Mouse (Mus musculus): ENCODE results near the gene Jun. TPM values are rescaled to one million over a fixed set of nuclear protein-coding genes. Genes with fewer than 3 reads are reported as not detected.

Gene Jun
- polyA plus RNA-seq, 1 experiment from 2014 or later, result 7.6 TPM

DNA sequence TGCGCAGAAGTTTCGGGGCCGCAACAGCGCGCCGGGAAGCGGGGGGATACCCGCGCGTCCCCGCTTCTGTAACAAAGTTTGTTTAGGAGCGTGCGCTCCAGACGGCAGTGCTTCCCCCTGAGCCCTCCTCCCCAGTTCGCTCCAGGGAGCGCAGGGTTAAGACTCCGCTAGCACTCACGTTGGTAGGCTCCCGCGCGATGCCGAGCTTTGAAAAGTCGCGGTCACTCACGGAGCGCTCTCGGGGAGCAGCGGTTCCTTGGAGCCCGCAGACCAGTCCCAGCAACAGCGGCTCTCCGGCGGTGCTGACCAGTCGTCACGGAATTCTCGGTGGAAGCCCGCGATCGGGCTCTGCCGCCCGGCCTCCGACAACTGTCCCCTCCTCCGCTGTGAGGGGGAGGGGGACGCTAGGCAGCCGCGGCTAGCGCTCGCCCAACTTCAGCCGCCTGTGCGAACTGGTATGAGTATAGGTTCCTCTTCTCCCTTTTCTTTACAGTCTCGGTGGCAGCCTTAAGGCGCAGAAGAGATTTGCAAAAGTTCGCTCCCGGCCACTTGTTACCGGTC is 631 bp downstream of the Jun start:
- no peaks in the 10 kb centered on the region for H3K36me3 ChIP-seq (replicated peaks)
- peak overlapping the region; percentile 82 for H3K4me2 ChIP-seq
- ATAC-seq (ENCODE audit: insufficient read depth), result peak; percentile 6; the same call in 1 of the 2 replicates
- peak overlapping the region; percentile 66 for H3K9ac ChIP-seq
- peak overlapping the region; percentile 86 for H3K27ac ChIP-seq (replicated peaks)
- under 1% methylated on average over 54 of the region's 54 CpGs for WGBS (ENCODE audit: insufficient replicate concordance)
- H3K27me3 ChIP-seq, result peaks cover 79% of the 10 kb centered on the region
- no peaks in the 10 kb centered on the region for H3K9me3 ChIP-seq (replicated peaks)
- H3K4me3 ChIP-seq (replicated peaks), result peak overlapping the region; percentile 62
- peaks cover 24% of the 10 kb centered on the region for H3K4me1 ChIP-seq (replicated peaks)

DNA sequence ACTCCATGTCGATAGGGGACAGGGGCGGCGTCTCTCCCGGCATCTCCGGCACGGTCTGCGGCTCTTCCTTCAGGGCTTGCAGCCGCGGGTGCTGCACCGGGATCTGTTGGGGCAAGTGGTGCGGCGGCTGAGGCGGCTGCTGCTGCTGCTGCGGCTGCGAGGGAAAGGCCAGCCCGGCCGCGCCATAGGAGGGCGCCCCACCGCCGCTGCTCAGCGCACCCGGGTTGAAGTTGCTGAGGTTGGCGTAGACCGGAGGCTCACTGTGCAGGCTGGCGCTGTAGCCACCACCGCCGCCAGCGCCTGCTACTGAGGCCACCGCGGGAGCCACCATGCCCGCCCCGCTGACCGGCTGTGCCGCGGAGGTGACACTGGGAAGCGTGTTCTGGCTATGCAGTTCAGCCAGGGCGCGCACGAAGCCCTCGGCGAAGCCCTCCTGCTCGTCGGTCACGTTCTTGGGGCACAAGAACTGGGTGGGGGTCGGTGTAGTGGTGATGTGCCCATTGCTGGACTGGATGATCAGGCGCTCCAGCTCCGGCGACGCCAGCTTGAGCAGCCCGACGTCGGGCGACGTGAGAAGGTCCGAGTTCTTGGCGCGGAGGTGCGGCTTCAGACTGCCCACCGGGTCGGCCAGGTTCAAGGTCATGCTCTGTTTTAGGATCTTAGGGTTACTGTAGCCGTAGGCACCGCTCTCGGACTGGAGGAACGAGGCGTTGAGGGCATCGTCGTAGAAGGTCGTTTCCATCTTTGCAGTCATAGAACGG is 1.3 kb downstream of the Jun start:
- peak overlapping the region; percentile 82 for H3K4me2 ChIP-seq
- WGBS (ENCODE audit: insufficient replicate concordance), result under 1% methylated on average over 70 of the region's 70 CpGs
- H3K4me1 ChIP-seq (replicated peaks), result peaks cover 24% of the 10 kb centered on the region
- peaks cover 80% of the 10 kb centered on the region for H3K27me3 ChIP-seq
- peak overlapping the region; percentile 66 for H3K9ac ChIP-seq
- H3K27ac ChIP-seq (replicated peaks), result peak overlapping the region; percentile 86; the same call in 1 of the 2 replicates
- peak overlapping the region; percentile 62 for H3K4me3 ChIP-seq (replicated peaks)
- no peaks in the 10 kb centered on the region for H3K36me3 ChIP-seq (replicated peaks)
- no peak for ATAC-seq (ENCODE audit: insufficient read depth)
- H3K9me3 ChIP-seq (replicated peaks), result no peaks in the 10 kb centered on the region

DNA sequence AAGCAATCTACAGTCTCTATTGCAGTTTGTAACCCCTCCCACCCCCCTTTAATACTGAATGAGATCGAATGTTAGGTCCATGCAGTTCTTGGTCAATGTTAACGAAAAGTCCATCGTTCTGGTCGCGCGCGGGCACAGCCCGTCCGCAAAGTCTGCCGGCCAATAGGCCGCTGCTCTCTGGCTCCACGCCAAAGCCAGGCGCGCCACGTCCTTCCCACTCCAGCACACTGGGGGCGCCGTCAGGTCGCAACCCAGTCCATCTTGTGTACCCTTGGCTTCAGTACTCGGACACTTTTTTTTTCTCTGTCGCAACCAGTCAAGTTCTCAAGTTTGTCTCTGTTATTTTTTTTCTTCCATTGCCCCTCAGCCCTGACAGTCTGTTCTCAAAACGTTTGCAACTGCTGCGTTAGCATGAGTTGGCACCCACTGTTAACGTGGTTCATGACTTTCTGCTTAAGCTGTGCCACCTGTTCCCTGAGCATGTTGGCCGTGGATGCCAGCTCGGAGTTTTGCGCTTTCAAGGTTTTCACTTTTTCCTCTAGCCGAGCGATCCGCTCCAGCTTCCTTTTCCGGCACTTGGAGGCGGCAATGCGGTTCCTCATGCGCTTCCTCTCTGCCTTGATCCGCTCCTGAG is 2.0 kb downstream of the Jun start:
- under 1% methylated on average over 34 of the region's 34 CpGs for WGBS (ENCODE audit: insufficient replicate concordance)
- no peak overlapping the region for H3K27ac ChIP-seq (replicated peaks)

DNA sequence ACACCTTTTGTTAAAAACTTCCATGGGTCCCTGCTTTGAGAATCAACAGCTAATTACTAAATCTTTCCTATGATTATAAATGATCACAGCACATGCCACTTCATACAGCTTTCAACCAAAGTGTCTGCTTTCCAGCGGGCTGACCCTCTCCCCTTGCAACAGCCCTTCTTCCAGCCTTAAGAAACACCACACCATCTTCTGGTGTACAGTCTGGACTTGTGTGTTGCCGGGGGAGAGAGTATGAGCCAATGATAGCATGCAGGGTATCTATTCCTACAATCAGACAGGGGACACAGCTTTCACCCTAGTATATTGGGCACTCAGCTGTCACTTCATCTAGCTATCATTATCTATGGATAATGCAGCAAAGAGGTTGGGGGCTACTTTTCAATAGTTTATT is 2.9 kb downstream of the Jun start:
- Histone ChIP-seq H3K27me3 (peaks cover 65% of the 10 kb centered on the region), H3K4me3 (replicated peaks) (no peak overlapping the region), H3K4me2 (no peak overlapping the region), H3K9me3 (replicated peaks) (no peaks in the 10 kb centered on the region), H3K4me1 (replicated peaks) (peaks cover 24% of the 10 kb centered on the region), H3K9ac (no peak overlapping the region), H3K36me3 (replicated peaks) (no peaks in the 10 kb centered on the region), H3K27ac (replicated peaks) (no peak overlapping the region)
- no peak for ATAC-seq (ENCODE audit: insufficient read depth)
- 43% methylated on average over 2 of the region's 2 CpGs for WGBS (ENCODE audit: insufficient replicate concordance)

More for the DNA sequence above, 2.0 kb downstream of the Jun start:
- Histone ChIP-seq H3K27me3 (peaks cover 73% of the 10 kb centered on the region), H3K9me3 (replicated peaks) (no peaks in the 10 kb centered on the region), H3K36me3 (replicated peaks) (no peaks in the 10 kb centered on the region), H3K4me3 (replicated peaks) (peak overlapping the region; percentile 62), H3K4me2 (peak overlapping the region; percentile 82), H3K9ac (peak overlapping the region; percentile 66), H3K4me1 (replicated peaks) (peaks cover 24% of the 10 kb centered on the region)
- no peak for ATAC-seq (ENCODE audit: insufficient read depth)

DNA sequence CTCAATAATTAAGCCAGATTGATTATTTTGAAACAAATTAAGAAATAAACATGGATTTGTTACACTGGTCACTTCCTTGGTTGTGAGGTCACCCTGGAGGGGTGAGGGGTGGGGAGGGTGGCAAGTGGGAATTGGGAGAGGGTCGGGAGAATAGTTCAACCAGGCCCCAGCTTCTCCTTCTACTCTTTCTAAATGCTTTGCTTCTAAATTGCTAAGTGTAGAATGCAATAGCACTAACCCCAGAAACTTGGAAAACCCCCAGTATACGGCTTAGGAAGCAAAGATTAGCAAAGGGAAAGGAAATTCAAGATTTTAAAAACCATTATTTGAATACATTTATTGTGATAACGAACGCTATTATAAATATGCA is 3.3 kb downstream of the Jun start:
- H3K4me2 ChIP-seq, result no peak overlapping the region
- H3K9ac ChIP-seq, result no peak overlapping the region
- H3K27ac ChIP-seq (replicated peaks), result no peak overlapping the region
- no peak for ATAC-seq (ENCODE audit: insufficient read depth)
- H3K27me3 ChIP-seq, result peaks cover 63% of the 10 kb centered on the region
- no peaks in the 10 kb centered on the region for H3K36me3 ChIP-seq (replicated peaks)
- H3K4me1 ChIP-seq (replicated peaks), result peaks cover 23% of the 10 kb centered on the region
- H3K4me3 ChIP-seq (replicated peaks), result no peak overlapping the region
- 58% methylated on average over 4 of the region's 4 CpGs for WGBS (ENCODE audit: insufficient replicate concordance)
- no peaks in the 10 kb centered on the region for H3K9me3 ChIP-seq (replicated peaks)

DNA sequence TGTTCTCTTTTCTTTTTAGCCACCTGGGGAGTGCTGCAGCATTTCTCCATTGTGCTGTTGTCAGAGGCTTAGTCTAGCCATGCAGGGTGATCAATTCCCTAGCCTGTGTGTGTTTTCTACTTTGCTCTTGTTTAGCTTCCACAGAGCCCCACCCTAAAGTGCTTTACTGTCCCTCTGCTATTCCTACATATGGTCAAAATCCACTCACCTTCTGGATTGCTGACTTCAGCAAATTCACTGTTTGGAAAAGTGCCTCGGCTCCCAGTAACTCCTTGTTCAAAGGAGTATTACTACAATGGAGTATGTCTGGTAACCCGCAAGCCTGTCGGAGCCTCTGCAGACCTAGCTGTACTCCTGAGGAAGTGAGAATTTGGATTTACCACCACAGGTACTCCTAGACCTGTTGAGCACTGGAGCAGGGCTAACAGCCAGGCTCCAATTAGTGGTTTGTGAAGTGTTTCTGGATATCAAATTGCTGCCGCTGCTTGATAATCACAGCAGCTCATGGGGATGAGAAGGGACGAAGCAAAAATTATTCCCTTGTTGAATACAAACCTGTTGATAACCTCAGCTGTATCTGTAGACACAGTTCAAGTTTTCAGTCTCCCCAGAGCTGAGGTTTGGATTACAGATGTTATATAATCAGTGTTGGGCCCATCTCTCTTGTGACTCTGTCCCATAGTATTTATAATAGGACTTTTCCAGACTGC is 3.8 kb downstream of the Jun start:
- peaks cover 57% of the 10 kb centered on the region for H3K27me3 ChIP-seq
- H3K9me3 ChIP-seq (replicated peaks), result no peaks in the 10 kb centered on the region
- H3K9ac ChIP-seq, result no peak overlapping the region
- no peak overlapping the region for H3K4me2 ChIP-seq
- no peaks in the 10 kb centered on the region for H3K36me3 ChIP-seq (replicated peaks)
- no peak overlapping the region for H3K27ac ChIP-seq (replicated peaks)
- peaks cover 18% of the 10 kb centered on the region for H3K4me1 ChIP-seq (replicated peaks)
- no peak overlapping the region for H3K4me3 ChIP-seq (replicated peaks)
- ATAC-seq (ENCODE audit: insufficient read depth), result no peak
- 66% methylated on average over 5 of the region's 5 CpGs for WGBS (ENCODE audit: insufficient replicate concordance)

DNA sequence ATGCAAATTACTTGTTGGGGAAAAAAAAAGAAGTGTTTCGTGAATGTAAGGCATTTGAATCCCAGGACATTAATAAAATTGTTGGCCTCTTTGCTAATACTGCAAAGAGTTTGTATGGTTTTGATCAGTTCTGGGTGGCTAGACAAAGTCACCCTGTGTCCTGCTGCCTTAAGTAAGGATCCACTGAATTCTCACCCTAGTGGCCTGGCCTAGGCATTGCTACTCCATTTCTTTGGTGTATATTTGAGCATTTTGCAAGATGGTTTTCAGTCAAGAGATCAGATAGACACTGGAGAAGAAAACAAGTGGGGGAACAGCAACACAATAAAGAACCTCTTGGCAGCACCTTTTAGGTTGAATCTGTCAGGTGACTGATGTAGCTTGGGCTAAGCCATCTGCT is 6.9 kb downstream of the Jun start:
- H3K4me3 ChIP-seq (replicated peaks), result no peak overlapping the region
- 70% methylated on average over 1 of the region's 1 CpGs for WGBS (ENCODE audit: insufficient replicate concordance)
- H3K27ac ChIP-seq (replicated peaks), result no peak overlapping the region
- H3K36me3 ChIP-seq (replicated peaks), result no peaks in the 10 kb centered on the region
- no peak overlapping the region for H3K9ac ChIP-seq
- peaks cover under 1% of the 10 kb centered on the region; the same call in 1 of the 2 replicates for H3K4me1 ChIP-seq (replicated peaks)
- ATAC-seq (ENCODE audit: insufficient read depth), result no peak
- no peaks in the 10 kb centered on the region for H3K9me3 ChIP-seq (replicated peaks)
- peaks cover 27% of the 10 kb centered on the region for H3K27me3 ChIP-seq
- no peak overlapping the region for H3K4me2 ChIP-seq

DNA sequence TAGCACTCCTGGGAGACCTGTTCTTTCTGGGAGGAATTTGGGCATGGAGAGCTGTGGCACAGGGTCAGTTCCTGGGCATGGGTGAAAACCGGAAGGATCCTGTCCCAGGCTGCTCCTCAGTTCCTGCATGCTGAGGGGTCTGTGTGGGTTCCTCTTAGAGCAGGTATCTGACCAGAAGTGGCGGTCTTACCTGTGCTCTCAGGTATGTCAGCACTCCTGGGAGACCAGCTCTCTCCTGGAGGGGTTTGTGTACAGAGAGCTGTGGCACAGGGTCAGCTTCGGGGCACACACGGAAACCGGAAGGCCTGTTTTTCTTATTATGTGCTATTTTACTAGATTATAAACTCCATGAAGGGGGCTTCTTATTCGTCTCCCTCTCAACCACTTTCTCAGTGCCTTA is 7.3 kb downstream of the Jun start:
- Histone ChIP-seq H3K9ac (no peak overlapping the region), H3K9me3 (replicated peaks) (no peaks in the 10 kb centered on the region), H3K4me3 (replicated peaks) (no peak overlapping the region), H3K4me2 (no peak overlapping the region), H3K27ac (replicated peaks) (no peak overlapping the region), H3K4me1 (replicated peaks) (no peaks in the 10 kb centered on the region), H3K36me3 (replicated peaks) (no peaks in the 10 kb centered on the region), H3K27me3 (peaks cover 23% of the 10 kb centered on the region)
- WGBS (ENCODE audit: insufficient replicate concordance), result 64% methylated on average over 6 of the region's 6 CpGs
- ATAC-seq (ENCODE audit: insufficient read depth), result no peak

DNA sequence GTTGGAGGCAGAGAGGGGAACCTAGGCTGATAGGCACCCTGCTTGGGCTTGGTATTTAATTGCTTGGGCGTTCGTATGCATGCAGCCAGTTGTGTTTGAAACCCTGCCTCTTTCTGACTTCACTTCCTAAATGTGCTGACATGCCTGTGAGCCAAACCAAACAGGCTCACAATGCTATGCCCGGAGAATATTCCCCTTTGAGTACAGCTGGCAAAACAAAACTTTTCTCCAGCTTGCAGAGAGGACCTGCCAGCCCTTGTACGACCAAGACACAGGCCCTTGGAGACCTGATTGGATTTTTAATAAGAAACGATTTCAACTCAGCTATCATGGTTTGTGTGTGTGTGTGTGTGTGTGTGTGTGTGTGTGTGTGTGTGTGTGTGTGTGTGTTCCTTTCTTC is 14.0 kb downstream of the Jun start:
- Histone ChIP-seq H3K9me3 (replicated peaks) (no peaks in the 10 kb centered on the region), H3K4me2 (no peak overlapping the region), H3K27me3 (no peaks in the 10 kb centered on the region), H3K4me1 (replicated peaks) (no peaks in the 10 kb centered on the region), H3K4me3 (replicated peaks) (no peak overlapping the region), H3K9ac (no peak overlapping the region), H3K27ac (replicated peaks) (no peak overlapping the region), H3K36me3 (replicated peaks) (no peaks in the 10 kb centered on the region)
- 46% methylated on average over 5 of the region's 5 CpGs for WGBS (ENCODE audit: insufficient replicate concordance)
- ATAC-seq (ENCODE audit: insufficient read depth), result no peak

DNA sequence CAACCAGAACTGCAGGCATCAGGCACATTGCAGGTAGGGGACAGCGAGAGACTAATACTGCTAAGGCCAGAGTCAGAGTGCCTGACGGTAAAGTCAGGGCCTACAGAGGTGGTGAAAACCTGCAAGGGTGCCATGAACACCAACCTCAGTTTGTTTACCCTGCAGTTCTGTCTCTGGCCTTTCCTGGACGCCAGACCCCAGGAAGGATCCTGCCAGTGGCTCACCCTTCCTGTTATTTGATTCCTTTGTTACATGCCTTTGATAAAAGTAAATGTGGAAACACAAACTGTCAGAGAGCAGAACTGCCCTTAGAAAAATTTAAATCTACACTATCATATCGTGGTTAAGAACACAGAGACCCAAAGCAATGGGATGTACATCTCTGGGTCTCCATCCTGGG is 20.9 kb downstream of the Jun start:
- Histone ChIP-seq H3K36me3 (replicated peaks) (no peaks in the 10 kb centered on the region), H3K4me3 (replicated peaks) (no peak overlapping the region), H3K9me3 (replicated peaks) (no peaks in the 10 kb centered on the region), H3K27me3 (no peaks in the 10 kb centered on the region), H3K9ac (no peak overlapping the region), H3K27ac (replicated peaks) (no peak overlapping the region), H3K4me1 (replicated peaks) (no peaks in the 10 kb centered on the region), H3K4me2 (no peak overlapping the region)
- no peak for ATAC-seq (ENCODE audit: insufficient read depth)
- WGBS (ENCODE audit: insufficient replicate concordance), result 42% methylated on average over 4 of the region's 4 CpGs
